18 mouse cellular contexts compared by ENCODE assay signal in genomic region chr9:41982023-41982422, GRCm38 (mm10).
DNase-seq lines count a peak whose midpoint lies in the region; ATAC-seq and TF ChIP-seq lines count a peak whose summit lies in the region.
"Had no signal": no experiment of that assay in that cellular context is flagged by ENCODE, and none has a peak within 500 bp of the region (broad histone marks: within the 10 kb centered on the region; RNA-seq: fewer than 3 reads in every experiment).

No protein-coding gene starts in this region.

- H3K4me2 ChIP-seq in hindbrain, postnatal 0 days (ENCODE audit: low read depth, low read length) = no peak overlapping the region
- H3K4me2 ChIP-seq in embryonic facial prominence, embryonic 15.5 days (replicated peaks) = no peak overlapping the region
- no peak overlapping the region for H3K4me2 ChIP-seq in kidney, embryonic 16.5 days (replicated peaks; ENCODE audit: low read depth, low read length)
- H3K4me2 ChIP-seq: heart, embryonic 15.5 days; liver, embryonic 13.5 days; neural tube, embryonic 15.5 days had no signal

- peak overlapping the region; percentile 45; the same call in 1 of the 2 replicates for H3K27ac ChIP-seq in hindbrain, embryonic 10.5 days
- H3K27ac ChIP-seq in hindbrain, postnatal 0 days = no peak overlapping the region
- H3K27ac ChIP-seq in embryonic facial prominence, embryonic 15.5 days (replicated peaks) = peak overlapping the region; percentile 8; the same call in 1 of the 2 replicates
- no peak overlapping the region for H3K27ac ChIP-seq in kidney, embryonic 16.5 days (ENCODE audit: low read length)
- H3K27ac ChIP-seq: heart, embryonic 15.5 days; liver, embryonic 13.5 days; neural tube, embryonic 15.5 days had no signal

- H3K9ac ChIP-seq in hindbrain, postnatal 0 days (replicated peaks; ENCODE audit: low read length) = no peak overlapping the region
- H3K9ac ChIP-seq in embryonic facial prominence, embryonic 15.5 days = no peak overlapping the region
- H3K9ac ChIP-seq in kidney, embryonic 16.5 days (replicated peaks; ENCODE audit: low read length) = no peak overlapping the region
- H3K9ac ChIP-seq: heart, embryonic 15.5 days; liver, embryonic 13.5 days; neural tube, embryonic 15.5 days had no signal

- peaks cover 23% of the 10 kb centered on the region for H3K36me3 ChIP-seq in hindbrain, embryonic 10.5 days
- H3K36me3 ChIP-seq in hindbrain, postnatal 0 days (ENCODE audit: insufficient read depth, low read length) = peaks cover 10% of the 10 kb centered on the region; the same call in 1 of the 2 replicates
- peaks cover 21% of the 10 kb centered on the region for H3K36me3 ChIP-seq in embryonic facial prominence, embryonic 15.5 days
- H3K36me3 ChIP-seq in kidney, embryonic 16.5 days (ENCODE audit: insufficient read depth, low read length) = peaks cover 22% of the 10 kb centered on the region
- H3K36me3 ChIP-seq: heart, embryonic 15.5 days; liver, embryonic 13.5 days had no signal

- H3K9me3 ChIP-seq in hindbrain, embryonic 10.5 days = peaks cover 5% of the 10 kb centered on the region; the same call in 1 of the 2 replicates
- no peaks in the 10 kb centered on the region for H3K9me3 ChIP-seq in hindbrain, postnatal 0 days (ENCODE audit: low read length)
- H3K9me3 ChIP-seq in embryonic facial prominence, embryonic 15.5 days (replicated peaks) = 0 out of 2 replicates have a peak, but pooled peaks cover 3% of the 10 kb centered on the region
- no peaks in the 10 kb centered on the region for H3K9me3 ChIP-seq in kidney, embryonic 16.5 days (ENCODE audit: low read length)
- H3K9me3 ChIP-seq: heart, embryonic 15.5 days; neural tube, embryonic 15.5 days had no signal

- WGBS in hindbrain, embryonic 10.5 days = 88% methylated on average over 9 of the region's 9 CpGs
- 84% methylated on average over 9 of the region's 9 CpGs for WGBS in hindbrain, postnatal 0 days
- 59% methylated on average over 9 of the region's 9 CpGs for WGBS in embryonic facial prominence, embryonic 15.5 days
- 82% methylated on average over 9 of the region's 9 CpGs for WGBS in kidney, embryonic 16.5 days

- H3K27me3 ChIP-seq in hindbrain, embryonic 10.5 days (ENCODE audit: insufficient read depth, poor library complexity, severe bottlenecking) = no peaks in the 10 kb centered on the region
- no peaks in the 10 kb centered on the region for H3K27me3 ChIP-seq in hindbrain, postnatal 0 days (ENCODE audit: insufficient read depth, low read length)
- no peaks in the 10 kb centered on the region for H3K27me3 ChIP-seq in embryonic facial prominence, embryonic 15.5 days
- H3K27me3 ChIP-seq in kidney, embryonic 16.5 days (ENCODE audit: insufficient read depth, low read length) = no peaks in the 10 kb centered on the region
- H3K27me3 ChIP-seq: CH12.LX; heart, embryonic 15.5 days; liver, embryonic 13.5 days; neural tube, embryonic 15.5 days; Patski had no signal

- TF ChIP-seq CTCF in hindbrain, postnatal 0 days (IDR thresholded peaks at IDR 0.05; ENCODE audit: low read depth) = no peak

- ATAC-seq in hindbrain, postnatal 0 days = no peak
- no peak for ATAC-seq in embryonic facial prominence, embryonic 15.5 days (ENCODE audit: insufficient number of reproducible peaks, low FRiP score, low TSS enrichment, low read depth)
- ATAC-seq in kidney, embryonic 16.5 days (ENCODE audit: low FRiP score, low TSS enrichment) = no peak; the same call in 1 of the 2 replicates
- ATAC-seq: hindbrain, embryonic 16.5 days; midbrain, embryonic 16.5 days; Patski had no signal

- 0 out of 2 replicates have a peak, but pooled peaks cover 8% of the 10 kb centered on the region for H3K4me1 ChIP-seq in hindbrain, embryonic 10.5 days (replicated peaks)
- no peaks in the 10 kb centered on the region for H3K4me1 ChIP-seq in hindbrain, postnatal 0 days (ENCODE audit: insufficient read depth, low read length)
- H3K4me1 ChIP-seq in embryonic facial prominence, embryonic 15.5 days = peaks cover 3% of the 10 kb centered on the region; the same call in 1 of the 2 replicates
- H3K4me1 ChIP-seq in kidney, embryonic 16.5 days (ENCODE audit: insufficient read depth, low read length) = no peaks in the 10 kb centered on the region
- H3K4me1 ChIP-seq: liver, embryonic 13.5 days had no signal

- no peak for DNase-seq in hindbrain, embryonic 10.5 days (ENCODE audit: low spot score)
- DNase-seq in hindbrain, postnatal 0 days (ENCODE audit: low spot score) = no peak
- DNase-seq in layer of hippocampus, adult 8-10 months (ENCODE audit: low spot score in 2 of 2) = peak; percentile 60 to 71
- DNase-seq in right cerebral cortex, postnatal 10 days (ENCODE audit: low spot score in 2 of 2) = peak; percentile 69 to 78
- DNase-seq in spleen, postnatal 4 days (ENCODE audit: low spot score in 2 of 2) = no peak
- DNase-seq: adrenal gland, postnatal 14 days; cerebellum, adult 11-12 months; liver, embryonic 13.5 days; lung, postnatal 36 days had no signal

- H3K4me3 ChIP-seq in hindbrain, embryonic 10.5 days = no peak overlapping the region
- no peak overlapping the region for H3K4me3 ChIP-seq in hindbrain, postnatal 0 days (ENCODE audit: low read length)
- no peak overlapping the region for H3K4me3 ChIP-seq in embryonic facial prominence, embryonic 15.5 days (replicated peaks)
- no peak overlapping the region for H3K4me3 ChIP-seq in kidney, embryonic 16.5 days (ENCODE audit: low read length)
- H3K4me3 ChIP-seq: erythroblast, embryonic 14.5 days; heart, embryonic 15.5 days; liver, embryonic 13.5 days; neural tube, embryonic 15.5 days had no signal

Comparison
In these comparisons a context has a peak if more than half of its experiments do, and no peak if none do; other contexts are left out.
1. H3K27ac ChIP-seq: peak in hindbrain, embryonic 10.5 days (single experiment) and embryonic facial prominence, embryonic 15.5 days (single experiment); none in hindbrain, postnatal 0 days (single experiment) and kidney, embryonic 16.5 days (single experiment).
2. DNase-seq: peak in layer of hippocampus, adult 8-10 months (2 of 2) and right cerebral cortex, postnatal 10 days (2 of 2); none in hindbrain, embryonic 10.5 days (single experiment), hindbrain, postnatal 0 days (single experiment) and spleen, postnatal 4 days (0 of 2).